Mouse (Mus musculus) neural tube, embryonic 15.5 days (tissue): ENCODE measurements around the gene Tbcel. TPM values are rescaled to one million over a fixed set of nuclear protein-coding genes. Genes with fewer than 3 reads are reported as not detected.
A peak's percentile ranks its signal among the peaks of the same experiment; 100 is the strongest.

ENCODE experiments used
- ATAC-seq: fragments of 200-750 bp; cut with Nextera tagmentation; 2 replicates; pipeline ENCODE4 v1.8.0; 2017; ENCODE audit warnings: mild to moderate bottlenecking, moderate TSS enrichment, moderate library complexity; ENCODE audit not compliant: low FRiP score
- H3K27ac ChIP-seq: fragments of 300-500 bp; sonication (generic); replicated peaks from 2 replicates; pipeline ENCODE4 v1.5.1; 2015; ENCODE audit warnings: mild to moderate bottlenecking, inconsistent platforms
- H3K27me3 ChIP-seq: fragments of 300-500 bp; sonication (generic); replicated peaks from 2 replicates; pipeline ENCODE4 v1.6.1; 2015; ENCODE audit warnings: inconsistent platforms
- H3K36me3 ChIP-seq: fragments of 300-500 bp; sonication (generic); 2 replicates; pipeline ENCODE4 v1.6.1; 2015; ENCODE audit warnings: inconsistent platforms
- H3K4me1 ChIP-seq: fragments of 300-500 bp; sonication (generic); 2 replicates; pipeline ENCODE4 v1.6.1; 2015; ENCODE audit warnings: inconsistent platforms
- H3K4me2 ChIP-seq: fragments of 300-500 bp; sonication (generic); 2 replicates; pipeline ENCODE4 v1.6.1; 2015; ENCODE audit warnings: inconsistent platforms, mild to moderate bottlenecking, moderate library complexity
- H3K4me3 ChIP-seq: fragments of 300-500 bp; sonication (generic); replicated peaks from 2 replicates; pipeline ENCODE4 v1.5.1; 2015; ENCODE audit warnings: mild to moderate bottlenecking, inconsistent platforms
- H3K9ac ChIP-seq: fragments of 300-500 bp; sonication (generic); replicated peaks from 2 replicates; pipeline ENCODE4 v1.6.1; 2015; ENCODE audit warnings: mild to moderate bottlenecking, inconsistent platforms
- H3K9me3 ChIP-seq: fragments of 300-500 bp; sonication (generic); replicated peaks from 2 replicates; pipeline ENCODE4 v1.6.1; 2016; ENCODE audit warnings: inconsistent platforms
- WGBS: fragments of 180-500 bp; shearing (Covaris S2); methylation state at CpG from one replicate; pipeline ENCODE4 v1.1.7; 2015; ENCODE audit warnings: mixed read lengths; 5-methylcytosine and 5-hydroxymethylcytosine counted together
- polyA plus RNA-seq: library from polyadenylated mRNA; unstranded; fragments of >200 nt; fragmentation: Nextera tagmentation; extraction: Ambion mirVana; gene quantifications from 2 replicates; pipeline ENCODE4 v1.2.1, GENCODE M21; 2015

The Tbcel gene
- polyA plus RNA-seq, 1 experiment from 2014 or later, result 4.0 TPM

GRCm38 (mm10) chr9:42431606-42432005 lies 76.0 kb downstream of the Tbcel start:
- H3K27me3 ChIP-seq, result no peaks in the 10 kb centered on the region
- peaks cover 28% of the 10 kb centered on the region for H3K36me3 ChIP-seq
- no peak overlapping the region for H3K9ac ChIP-seq
- H3K4me1 ChIP-seq, result no peaks in the 10 kb centered on the region
- no peak overlapping the region for H3K27ac ChIP-seq
- H3K9me3 ChIP-seq, result no peaks in the 10 kb centered on the region
- no peak overlapping the region for H3K4me2 ChIP-seq
- WGBS, result 93% methylated on average over 2 of the region's 2 CpGs
- H3K4me3 ChIP-seq, result no peak overlapping the region
- no peak for ATAC-seq

GRCm38 (mm10) chr9:42428060-42428924 lies 79.3 kb downstream of the Tbcel start:
- H3K27ac ChIP-seq, result no peak overlapping the region
- no peak overlapping the region for H3K9ac ChIP-seq
- H3K27me3 ChIP-seq, result no peaks in the 10 kb centered on the region
- no peak overlapping the region for H3K4me3 ChIP-seq
- H3K36me3 ChIP-seq, result peaks cover 25% of the 10 kb centered on the region; the same call in 1 of the 2 replicates
- H3K9me3 ChIP-seq, result no peaks in the 10 kb centered on the region
- no peak overlapping the region for H3K4me2 ChIP-seq
- H3K4me1 ChIP-seq, result no peaks in the 10 kb centered on the region
- ATAC-seq, result no peak
- WGBS, result 78% methylated on average over 12 of the region's 12 CpGs

GRCm38 (mm10) chr9:42426661-42427358 lies 80.8 kb downstream of the Tbcel start:
- Histone ChIP-seq H3K27me3 (no peaks in the 10 kb centered on the region), H3K36me3 (peaks cover 30% of the 10 kb centered on the region), H3K4me2 (no peak overlapping the region), H3K9ac (no peak overlapping the region), H3K4me3 (no peak overlapping the region), H3K9me3 (no peaks in the 10 kb centered on the region), H3K4me1 (no peaks in the 10 kb centered on the region), H3K27ac (no peak overlapping the region)
- 57% methylated on average over 10 of the region's 10 CpGs for WGBS
- no peak for ATAC-seq

- 95% methylated on average over 2 of the region's 2 CpGs for WGBS
- ATAC-seq, result no peak
- H3K4me2 ChIP-seq, result no peak overlapping the region
- H3K9me3 ChIP-seq, result no peaks in the 10 kb centered on the region
- H3K27me3 ChIP-seq, result no peaks in the 10 kb centered on the region
- no peak overlapping the region for H3K27ac ChIP-seq
- H3K36me3 ChIP-seq, result peaks cover 24% of the 10 kb centered on the region
- H3K4me1 ChIP-seq, result no peaks in the 10 kb centered on the region
- no peak overlapping the region for H3K9ac ChIP-seq
- H3K4me3 ChIP-seq, result no peak overlapping the region
These were observed 84.0 kb downstream of the Tbcel start for GRCm38 (mm10) chr9:42423649-42424048.

- Histone ChIP-seq H3K4me3 (no peak overlapping the region), H3K4me1 (no peaks in the 10 kb centered on the region), H3K4me2 (no peak overlapping the region), H3K9me3 (no peaks in the 10 kb centered on the region), H3K36me3 (peaks cover 31% of the 10 kb centered on the region), H3K9ac (no peak overlapping the region), H3K27ac (no peak overlapping the region), H3K27me3 (no peaks in the 10 kb centered on the region)
- 78% methylated on average over 2 of the region's 2 CpGs for WGBS
- no peak for ATAC-seq
These were observed 87.9 kb downstream of the Tbcel start for GRCm38 (mm10) chr9:42419687-42420086.

- Histone ChIP-seq H3K27ac (no peak overlapping the region), H3K4me3 (no peak overlapping the region), H3K9me3 (no peaks in the 10 kb centered on the region), H3K36me3 (peaks cover 31% of the 10 kb centered on the region), H3K4me2 (no peak overlapping the region), H3K27me3 (no peaks in the 10 kb centered on the region), H3K4me1 (peaks cover 3% of the 10 kb centered on the region; the same call in 1 of the 2 replicates), H3K9ac (no peak overlapping the region)
- no peak for ATAC-seq
- 86% methylated on average over 5 of the region's 5 CpGs for WGBS
These were observed 88.8 kb downstream of the Tbcel start for GRCm38 (mm10) chr9:42418786-42419185.

- no peak for ATAC-seq
- Histone ChIP-seq H3K36me3 (peaks cover 31% of the 10 kb centered on the region), H3K9ac (no peak overlapping the region), H3K4me3 (no peak overlapping the region), H3K27ac (no peak overlapping the region), H3K4me2 (no peak overlapping the region), H3K27me3 (no peaks in the 10 kb centered on the region), H3K4me1 (peaks cover 6% of the 10 kb centered on the region), H3K9me3 (no peaks in the 10 kb centered on the region)
- WGBS, result 83% methylated on average over 12 of the region's 12 CpGs
These were observed 90.2 kb downstream of the Tbcel start for GRCm38 (mm10) chr9:42417352-42417952.

- H3K9me3 ChIP-seq, result no peaks in the 10 kb centered on the region
- WGBS, result 33% methylated on average over 1 of the region's 1 CpGs
- H3K36me3 ChIP-seq, result 0 out of 2 replicates have a peak, but pooled peaks cover 17% of the 10 kb centered on the region
- no peak overlapping the region for H3K4me2 ChIP-seq
- peaks cover 6% of the 10 kb centered on the region for H3K4me1 ChIP-seq
- no peak overlapping the region for H3K9ac ChIP-seq
- H3K4me3 ChIP-seq, result no peak overlapping the region
- H3K27me3 ChIP-seq, result no peaks in the 10 kb centered on the region
- H3K27ac ChIP-seq, result no peak overlapping the region
- peak; percentile 66; the same call in 1 of the 2 replicates for ATAC-seq
These were observed 92.4 kb downstream of the Tbcel start for GRCm38 (mm10) chr9:42415184-42415583.

GRCm38 (mm10) chr9:42413345-42413744 lies 94.3 kb downstream of the Tbcel start:
- Histone ChIP-seq H3K27ac (no peak overlapping the region), H3K9me3 (no peaks in the 10 kb centered on the region), H3K4me1 (peaks cover 6% of the 10 kb centered on the region), H3K36me3 (0 out of 2 replicates have a peak, but pooled peaks cover 16% of the 10 kb centered on the region), H3K4me2 (no peak overlapping the region), H3K27me3 (no peaks in the 10 kb centered on the region), H3K9ac (no peak overlapping the region), H3K4me3 (no peak overlapping the region)
- WGBS, result 52% methylated on average over 12 of the region's 12 CpGs
- ATAC-seq, result no peak

GRCm38 (mm10) chr9:42411296-42411695 lies 96.3 kb downstream of the Tbcel start:
- H3K4me2 ChIP-seq, result no peak overlapping the region
- H3K4me1 ChIP-seq, result peaks cover 6% of the 10 kb centered on the region

DNA sequence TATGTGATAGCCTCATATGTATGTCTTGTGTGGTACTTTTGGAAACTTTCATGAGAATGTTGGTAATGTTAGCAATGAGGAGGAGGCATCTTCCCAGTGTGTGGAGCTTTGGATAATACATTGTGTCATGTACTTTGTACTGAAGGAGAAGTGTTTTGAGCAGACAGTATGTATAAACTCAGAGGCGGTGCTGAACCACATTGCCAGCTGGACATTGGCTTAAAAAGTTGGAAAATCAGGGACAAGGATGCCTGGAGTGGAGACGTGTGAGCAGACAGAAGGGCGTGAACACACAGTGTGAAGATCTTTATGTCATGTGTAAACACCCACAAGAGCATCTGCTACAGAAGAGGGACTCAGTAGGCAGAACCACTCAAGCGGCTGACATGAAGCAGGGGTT lies 101.9 kb downstream of the Tbcel start:
- Histone ChIP-seq H3K9me3 (no peaks in the 10 kb centered on the region), H3K27ac (no peak overlapping the region), H3K9ac (no peak overlapping the region), H3K4me3 (no peak overlapping the region), H3K36me3 (no peaks in the 10 kb centered on the region), H3K4me1 (no peaks in the 10 kb centered on the region), H3K27me3 (no peaks in the 10 kb centered on the region), H3K4me2 (no peak overlapping the region)
- no peak for ATAC-seq
- WGBS, result 90% methylated on average over 4 of the region's 4 CpGs

More at GRCm38 (mm10) chr9:42411296-42411695, 96.3 kb downstream of the Tbcel start:
- Histone ChIP-seq H3K36me3 (0 out of 2 replicates have a peak, but pooled peaks cover 7% of the 10 kb centered on the region), H3K27ac (no peak overlapping the region), H3K9me3 (no peaks in the 10 kb centered on the region), H3K27me3 (no peaks in the 10 kb centered on the region), H3K9ac (no peak overlapping the region), H3K4me3 (no peak overlapping the region)
- WGBS, result 84% methylated on average over 6 of the region's 6 CpGs
- ATAC-seq, result no peak
